Mouse (Mus musculus): Measurements from ENCODE around the gene Thrsp.

- TF ChIP-seq CTCF (IDR thresholded peaks at IDR 0.05; ENCODE audit: extremely low read depth, insufficient read depth, low read length) (no peak), POLR2A (IDR thresholded peaks at IDR 0.05; ENCODE audit: extremely low read depth, insufficient read depth, low read length) (no peak)
Observed at GRCm38 (mm10) chr7:97454795-97455194, 37.3 kb upstream of the Thrsp start.

All from cortical plate, adult 2 months (tissue).